Mouse (Mus musculus): Measurements from ENCODE around the gene Ghrh. TPM values are rescaled to one million over a fixed set of nuclear protein-coding genes. Genes with fewer than 3 reads are reported as not detected.

Ghrh gene
- polyA plus RNA-seq, 1 experiment: not detected

DNA sequence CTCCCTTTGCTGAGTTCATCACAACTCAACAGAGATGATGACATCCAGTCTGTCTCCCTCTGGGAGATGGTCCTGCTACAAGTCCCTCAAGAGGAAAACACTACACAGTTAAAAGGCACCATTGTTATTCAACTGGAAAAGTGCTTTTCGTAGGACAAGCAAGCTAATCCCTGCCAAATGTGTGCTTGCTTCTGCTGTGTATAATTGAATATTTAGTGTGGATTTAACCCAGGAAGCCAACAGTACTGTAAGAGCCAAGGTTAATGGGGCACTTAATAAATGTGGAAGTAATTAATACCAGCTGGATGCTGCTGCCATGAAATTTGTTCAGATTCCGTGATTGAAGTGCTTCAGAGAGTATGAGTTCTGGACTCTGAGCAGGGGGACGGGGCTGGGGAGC lies 6.8 kb upstream of the Ghrh start:
- H3K4me1 ChIP-seq (ENCODE audit: control insufficient read depth, insufficient read depth, low read length): no peaks in the 10 kb centered on the region
- no peak overlapping the region for H3K4me3 ChIP-seq (ENCODE audit: insufficient read depth, low read length)
- H3K27ac ChIP-seq (ENCODE audit: insufficient read depth, low read depth, low read length): no peak overlapping the region
- TF ChIP-seq POLR2A (IDR thresholded peaks at IDR 0.05; ENCODE audit: borderline replicate concordance, low read depth, low read length): no peak
- TF ChIP-seq CTCF (IDR thresholded peaks at IDR 0.05; ENCODE audit: low read depth, low read length): no peak

DNA sequence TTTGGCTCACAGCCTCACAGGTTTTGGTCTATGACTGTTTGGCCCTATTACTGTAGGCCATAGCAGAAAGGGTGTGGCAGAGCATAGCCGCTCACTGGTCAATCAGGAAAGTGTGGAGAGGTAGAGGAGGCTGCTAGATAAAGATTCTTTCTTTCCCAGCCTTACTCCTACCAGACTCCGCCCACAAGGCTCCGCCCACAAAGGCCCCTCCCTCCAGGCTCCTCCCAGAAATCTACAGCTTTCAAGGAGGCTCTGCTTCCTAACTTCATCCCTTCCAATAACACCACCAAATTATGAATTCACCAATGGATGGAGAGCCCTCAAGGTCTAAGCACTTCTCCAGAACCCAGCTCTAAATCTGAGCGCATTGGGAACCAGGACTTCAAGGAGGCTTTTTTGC lies 5.9 kb upstream of the Ghrh start:
- no peak overlapping the region for H3K4me3 ChIP-seq (ENCODE audit: insufficient read depth, low read length)
- H3K27ac ChIP-seq (ENCODE audit: insufficient read depth, low read depth, low read length): no peak overlapping the region
- no peak for TF ChIP-seq POLR2A (IDR thresholded peaks at IDR 0.05; ENCODE audit: borderline replicate concordance, low read depth, low read length)
- TF ChIP-seq CTCF (IDR thresholded peaks at IDR 0.05; ENCODE audit: low read depth, low read length): no peak
- no peaks in the 10 kb centered on the region for H3K4me1 ChIP-seq (ENCODE audit: control insufficient read depth, insufficient read depth, low read length)

DNA sequence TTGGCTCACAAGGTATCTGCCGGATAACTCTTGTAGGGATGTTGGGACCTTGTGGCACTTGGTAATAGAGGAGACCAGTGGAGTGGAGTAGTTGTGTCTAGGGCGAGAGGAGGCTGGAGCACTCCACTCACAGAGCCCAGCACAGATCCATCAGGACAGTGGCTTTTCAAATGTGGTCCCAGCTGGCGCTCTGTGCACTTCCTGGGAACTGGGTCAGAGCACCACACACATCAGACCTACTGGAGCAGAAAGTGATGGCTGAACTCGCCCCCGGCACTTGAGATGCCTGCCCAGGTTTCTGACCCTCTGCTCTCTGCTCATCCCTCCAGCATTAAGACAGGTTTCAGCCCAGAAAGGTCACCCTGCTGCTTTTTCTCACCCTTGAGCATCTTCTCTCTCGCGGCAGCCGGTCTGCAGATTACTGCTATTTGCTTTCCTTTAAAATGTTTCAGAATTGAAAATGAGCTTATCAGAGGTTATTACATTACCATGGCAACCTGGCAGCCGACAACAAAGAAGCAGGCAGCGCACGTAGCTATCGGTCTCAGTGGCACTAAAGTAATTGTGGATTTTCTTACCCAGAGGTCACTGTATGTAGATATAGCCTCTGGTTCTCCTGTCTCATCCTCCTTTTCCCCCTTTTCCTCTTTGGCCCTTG lies 1.9 kb upstream of the Ghrh start:
- Histone ChIP-seq H3K4me3 (ENCODE audit: insufficient read depth, low read length) (no peak overlapping the region), H3K4me1 (ENCODE audit: control insufficient read depth, insufficient read depth, low read length) (no peaks in the 10 kb centered on the region), H3K27ac (ENCODE audit: insufficient read depth, low read depth, low read length) (no peak overlapping the region)
- no peak for TF ChIP-seq CTCF (IDR thresholded peaks at IDR 0.05; ENCODE audit: low read depth, low read length)
- no peak for TF ChIP-seq POLR2A (IDR thresholded peaks at IDR 0.05; ENCODE audit: borderline replicate concordance, low read depth, low read length)

DNA sequence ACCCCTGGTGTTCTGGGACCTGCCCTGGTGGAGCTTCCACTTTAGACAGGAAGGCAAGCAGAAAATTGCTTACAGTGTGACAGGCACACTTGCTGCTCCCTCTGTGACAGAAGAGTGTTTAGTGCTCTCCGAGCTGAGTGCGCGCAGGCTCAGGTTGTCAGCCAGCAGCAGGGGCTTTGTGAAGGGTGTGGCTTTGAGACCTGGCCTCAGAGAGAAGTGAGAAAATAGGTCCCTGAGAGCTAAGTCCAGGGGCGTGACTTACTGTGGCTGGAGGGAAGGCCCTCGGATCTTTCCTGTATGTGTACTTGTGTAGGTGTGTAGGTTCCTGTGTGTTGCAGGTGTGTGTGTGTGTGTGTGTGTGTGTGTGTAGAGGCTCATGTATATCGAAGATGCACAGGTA lies 4.0 kb downstream of the Ghrh start:
- no peak for TF ChIP-seq CTCF (IDR thresholded peaks at IDR 0.05; ENCODE audit: low read depth, low read length)
- TF ChIP-seq POLR2A (IDR thresholded peaks at IDR 0.05; ENCODE audit: borderline replicate concordance, low read depth, low read length): no peak
- H3K4me3 ChIP-seq (ENCODE audit: insufficient read depth, low read length): no peak overlapping the region
- H3K27ac ChIP-seq (ENCODE audit: insufficient read depth, low read depth, low read length): no peak overlapping the region
- H3K4me1 ChIP-seq (ENCODE audit: control insufficient read depth, insufficient read depth, low read length): 0 out of 2 replicates have a peak, but pooled peaks cover 2% of the 10 kb centered on the region

DNA sequence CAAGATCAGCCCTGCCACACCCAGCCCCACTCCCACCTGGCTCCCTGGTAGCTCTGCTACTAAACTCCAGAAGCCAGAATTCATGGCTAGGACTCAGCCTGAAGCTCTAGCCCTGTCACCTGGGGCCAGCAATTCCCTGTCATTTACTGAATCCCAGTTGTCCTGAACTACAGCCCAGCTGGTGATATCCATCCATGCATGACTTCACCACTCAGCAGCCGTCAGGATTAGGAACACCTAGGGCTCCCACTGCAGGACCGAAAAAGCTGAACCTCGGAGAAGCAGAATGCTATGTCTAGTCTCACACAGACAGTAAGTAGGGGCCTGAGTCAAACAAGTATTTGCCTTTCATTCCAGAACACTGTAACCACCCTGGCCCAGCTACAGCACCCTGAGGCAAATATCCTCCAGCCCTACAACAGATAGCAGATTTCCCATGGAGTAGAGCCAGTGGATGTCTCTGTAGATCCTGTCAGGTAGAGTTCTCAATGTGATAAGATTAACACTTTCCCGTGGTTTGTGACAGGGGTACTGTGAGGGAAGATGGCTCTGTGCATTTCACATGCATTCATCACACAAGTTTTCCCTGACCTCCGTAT lies 4.9 kb downstream of the Ghrh start:
- TF ChIP-seq POLR2A (IDR thresholded peaks at IDR 0.05; ENCODE audit: borderline replicate concordance, low read depth, low read length) (no peak), CTCF (IDR thresholded peaks at IDR 0.05; ENCODE audit: low read depth, low read length) (no peak)
- Histone ChIP-seq H3K27ac (ENCODE audit: insufficient read depth, low read depth, low read length) (no peak overlapping the region), H3K4me3 (ENCODE audit: insufficient read depth, low read length) (no peak overlapping the region), H3K4me1 (ENCODE audit: control insufficient read depth, insufficient read depth, low read length) (0 out of 2 replicates have a peak, but pooled peaks cover 2% of the 10 kb centered on the region)

DNA sequence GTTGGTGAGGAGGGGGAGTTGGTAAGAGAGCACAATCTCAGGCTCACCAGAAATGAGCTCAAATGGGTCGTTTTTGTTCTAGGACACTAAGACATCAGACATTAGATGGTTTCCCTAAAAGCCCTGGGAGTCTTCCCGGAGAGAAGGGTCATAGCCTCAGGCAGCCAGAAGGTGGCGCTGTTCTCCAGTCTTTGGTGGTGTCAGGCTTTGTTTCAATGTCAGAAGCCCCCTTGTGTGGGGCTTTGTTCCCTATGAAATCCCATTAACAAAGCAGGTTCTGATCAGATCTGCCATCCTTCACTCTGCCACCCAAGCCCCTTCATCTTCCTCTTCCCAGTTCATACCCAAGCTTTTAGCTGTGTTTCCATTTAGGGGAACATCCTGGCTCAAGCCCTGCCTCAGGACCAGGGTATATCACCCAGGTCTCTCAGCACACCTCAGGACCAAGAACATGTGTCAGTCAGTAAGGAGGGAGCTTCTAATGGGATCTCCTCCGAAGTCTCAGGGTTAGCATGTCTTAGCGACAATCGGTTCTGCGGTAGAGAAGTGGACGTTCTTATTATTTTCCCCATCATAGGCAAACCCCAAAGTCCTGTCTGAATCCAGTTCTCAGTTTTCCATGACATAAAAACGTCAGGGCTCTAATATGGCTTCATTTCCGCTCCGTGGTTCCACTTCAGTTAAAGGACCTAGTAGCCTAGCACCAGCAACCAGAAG lies 5.6 kb downstream of the Ghrh start:
- Histone ChIP-seq H3K4me1 (ENCODE audit: control insufficient read depth, insufficient read depth, low read length) (0 out of 2 replicates have a peak, but pooled peaks cover 2% of the 10 kb centered on the region), H3K27ac (ENCODE audit: insufficient read depth, low read depth, low read length) (no peak overlapping the region), H3K4me3 (ENCODE audit: insufficient read depth, low read length) (no peak overlapping the region)
- TF ChIP-seq CTCF (IDR thresholded peaks at IDR 0.05; ENCODE audit: low read depth, low read length) (peak; percentile 99), POLR2A (IDR thresholded peaks at IDR 0.05; ENCODE audit: borderline replicate concordance, low read depth, low read length) (no peak)

DNA sequence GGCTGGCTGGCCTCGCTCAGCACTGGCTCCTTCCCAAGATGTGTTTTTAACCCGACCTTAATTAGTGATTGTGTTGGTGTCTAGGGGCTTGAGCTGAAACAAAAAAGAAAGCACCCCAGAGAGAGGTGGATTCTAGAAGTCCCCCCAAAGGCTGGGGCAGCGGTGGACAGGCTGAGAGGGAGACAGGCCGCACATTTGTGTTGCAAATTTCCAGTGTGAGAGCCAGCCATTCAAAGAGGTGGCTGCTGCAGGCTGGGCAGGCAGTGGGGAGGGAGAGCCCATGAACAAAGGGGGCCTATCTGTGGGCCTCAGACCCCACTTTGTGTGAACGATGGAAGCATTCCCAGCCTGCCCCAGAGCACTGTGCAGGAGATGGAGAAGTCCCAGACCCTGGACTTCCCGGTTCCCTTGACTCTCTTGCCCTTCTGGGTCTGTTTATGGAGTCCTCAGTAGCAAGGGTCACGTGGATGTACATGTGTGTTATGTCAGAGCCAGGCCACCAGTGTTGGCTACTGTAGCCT lies 7.0 kb downstream of the Ghrh start:
- TF ChIP-seq POLR2A (IDR thresholded peaks at IDR 0.05; ENCODE audit: borderline replicate concordance, low read depth, low read length) (no peak), CTCF (IDR thresholded peaks at IDR 0.05; ENCODE audit: low read depth, low read length) (no peak)
- Histone ChIP-seq H3K27ac (ENCODE audit: insufficient read depth, low read depth, low read length) (no peak overlapping the region), H3K4me1 (ENCODE audit: control insufficient read depth, insufficient read depth, low read length) (peaks cover 2% of the 10 kb centered on the region; the same call in 1 of the 2 replicates), H3K4me3 (ENCODE audit: insufficient read depth, low read length) (no peak overlapping the region)

DNA sequence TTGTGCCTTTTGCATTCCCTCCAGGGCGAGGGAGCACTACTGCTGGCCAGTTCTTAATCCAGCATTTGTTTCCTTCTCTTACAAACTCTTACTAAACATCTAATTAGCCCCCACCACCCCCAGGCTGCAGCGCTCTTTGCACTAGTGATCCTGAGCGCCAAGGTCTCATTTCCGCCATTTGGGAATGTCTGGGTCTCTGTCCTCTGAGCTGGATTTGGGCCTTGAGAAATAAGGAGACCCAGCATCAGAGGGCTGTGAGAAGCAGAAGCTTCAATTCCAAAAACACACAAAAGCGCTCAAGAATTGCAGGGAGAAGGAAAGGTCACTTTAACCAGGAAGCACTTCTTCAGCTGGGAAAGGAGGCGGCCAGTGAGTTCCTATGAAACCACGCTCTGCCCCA lies 7.8 kb downstream of the Ghrh start:
- peaks cover 2% of the 10 kb centered on the region; the same call in 1 of the 2 replicates for H3K4me1 ChIP-seq (ENCODE audit: control insufficient read depth, insufficient read depth, low read length)
- no peak overlapping the region for H3K4me3 ChIP-seq (ENCODE audit: insufficient read depth, low read length)
- no peak for TF ChIP-seq CTCF (IDR thresholded peaks at IDR 0.05; ENCODE audit: low read depth, low read length)
- no peak for TF ChIP-seq POLR2A (IDR thresholded peaks at IDR 0.05; ENCODE audit: borderline replicate concordance, low read depth, low read length)
- no peak overlapping the region for H3K27ac ChIP-seq (ENCODE audit: insufficient read depth, low read depth, low read length)

DNA sequence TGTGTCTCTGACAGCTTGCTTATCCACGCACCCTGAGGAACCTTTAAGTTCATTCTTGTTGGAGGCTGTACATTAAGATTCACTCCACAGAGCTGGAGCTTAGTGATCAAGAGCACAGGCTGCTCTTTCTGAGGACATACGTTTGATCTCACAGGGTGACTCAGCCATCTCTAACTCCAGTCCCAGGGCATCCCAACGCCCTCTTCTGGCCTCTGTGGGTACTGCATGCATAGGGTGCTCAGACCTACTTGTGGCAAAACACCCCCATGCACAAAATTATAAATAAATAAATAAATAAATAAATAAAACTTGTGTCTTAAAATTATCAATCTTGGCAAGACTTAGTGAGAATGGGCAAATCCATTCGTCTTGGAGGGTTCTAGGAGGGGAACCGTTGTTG lies 8.6 kb downstream of the Ghrh start:
- no peak overlapping the region for H3K27ac ChIP-seq (ENCODE audit: insufficient read depth, low read depth, low read length)
- TF ChIP-seq CTCF (IDR thresholded peaks at IDR 0.05; ENCODE audit: low read depth, low read length) (peak; percentile 48; the same call in 1 of the 2 replicates), POLR2A (IDR thresholded peaks at IDR 0.05; ENCODE audit: borderline replicate concordance, low read depth, low read length) (no peak)

More for the DNA sequence above, 8.6 kb downstream of the Ghrh start:
- Histone ChIP-seq H3K4me1 (ENCODE audit: control insufficient read depth, insufficient read depth, low read length) (peaks cover 2% of the 10 kb centered on the region; the same call in 1 of the 2 replicates), H3K4me3 (ENCODE audit: insufficient read depth, low read length) (no peak overlapping the region)
